Mouse (Mus musculus) limb, embryonic 12.5 days (tissue): ENCODE measurements at regions not wholly inside any gene's neighbourhood (a gene's known extent, or its start where the extent isn't known, plus 50 kb on each side); places are given as distances from the start of the nearest gene placed in this dataset.
"Not testable (repeated sequence)": the region's sequence is repeated elsewhere in the genome, so short reads cannot be mapped to it uniquely, and the experiment has no call there.

Source experiments
- ATAC-seq: fragments of 200-750 bp; cut with Nextera tagmentation; 2 replicates; pipeline ENCODE4 v1.8.0; 2017; ENCODE audit warnings: low read depth, moderate TSS enrichment; ENCODE audit not compliant: insufficient number of reproducible peaks, insufficient read depth, low FRiP score, low TSS enrichment
- H3K27ac ChIP-seq: fragments of 300-500 bp; sonication (generic); 2 replicates; pipeline ENCODE4 v1.5.1; 2016; ENCODE audit warnings: mild to moderate bottlenecking, moderate library complexity
- H3K27me3 ChIP-seq: fragments of 300-500 bp; sonication (generic); 2 replicates; pipeline ENCODE4 v1.6.1; 2016; ENCODE audit warnings: mild to moderate bottlenecking, moderate library complexity
- H3K36me3 ChIP-seq: fragments of 300-500 bp; sonication (generic); 2 replicates; pipeline ENCODE4 v1.6.1; 2016; ENCODE audit warnings: mild to moderate bottlenecking, moderate library complexity
- H3K4me1 ChIP-seq: fragments of 300-500 bp; sonication (generic); replicated peaks from 2 replicates; pipeline ENCODE4 v1.6.1; 2016
- H3K4me2 ChIP-seq: fragments of 300-500 bp; sonication (generic); 2 replicates; pipeline ENCODE4 v1.6.1; 2016; ENCODE audit warnings: mild to moderate bottlenecking, moderate library complexity
- H3K4me3 ChIP-seq: fragments of 300-500 bp; sonication (generic); replicated peaks from 2 replicates; pipeline ENCODE4 v1.5.1; 2016; ENCODE audit warnings: mild to moderate bottlenecking
- H3K9ac ChIP-seq: fragments of 300-500 bp; sonication (generic); replicated peaks from 2 replicates; pipeline ENCODE4 v1.6.1; 2016; ENCODE audit warnings: mild to moderate bottlenecking, moderate library complexity
- H3K9me3 ChIP-seq: fragments of 300-500 bp; sonication (generic); 2 replicates; pipeline ENCODE4 v1.6.1; 2016; ENCODE audit warnings: mild to moderate bottlenecking, moderate library complexity
- WGBS: fragments of 180-500 bp; shearing (Covaris S2); methylation state at CpG from one replicate; pipeline ENCODE4 v1.1.7; 2016; 5-methylcytosine and 5-hydroxymethylcytosine counted together

- H3K4me1 ChIP-seq, H3K4me3 ChIP-seq, H3K4me2 ChIP-seq, H3K9me3 ChIP-seq, ATAC-seq, H3K9ac ChIP-seq, H3K27ac ChIP-seq, H3K36me3 ChIP-seq, H3K27me3 ChIP-seq: not testable (repeated sequence)
Observed at GRCm38 (mm10) chr6:67954570-67954969, 419.0 kb upstream of the Tacstd2 start.

- ATAC-seq, H3K4me1 ChIP-seq, H3K9ac ChIP-seq, H3K9me3 ChIP-seq, H3K36me3 ChIP-seq, H3K27ac ChIP-seq, H3K27me3 ChIP-seq, H3K4me3 ChIP-seq, H3K4me2 ChIP-seq: not testable (repeated sequence)
- 20% methylated on average over 8 of the region's 8 CpGs for WGBS
Observed at GRCm38 (mm10) chr6:67931499-67931898, 395.9 kb upstream of the Tacstd2 start.

- no peaks in the 10 kb centered on the region for H3K4me1 ChIP-seq
- H3K4me3 ChIP-seq: no peak overlapping the region
- no peak overlapping the region for H3K4me2 ChIP-seq
- ATAC-seq: no peak
- no peak overlapping the region for H3K27ac ChIP-seq
- no peaks in the 10 kb centered on the region for H3K27me3 ChIP-seq
- no peaks in the 10 kb centered on the region for H3K36me3 ChIP-seq
- H3K9me3 ChIP-seq: no peaks in the 10 kb centered on the region
- no peak overlapping the region for H3K9ac ChIP-seq
Observed at GRCm38 (mm10) chr6:67922537-67922936, 386.9 kb upstream of the Tacstd2 start.

- H3K9ac ChIP-seq: no peak overlapping the region
- no peaks in the 10 kb centered on the region for H3K36me3 ChIP-seq
- no peak overlapping the region for H3K4me3 ChIP-seq
- H3K4me1 ChIP-seq: no peaks in the 10 kb centered on the region
- ATAC-seq: no peak
- H3K27me3 ChIP-seq: no peaks in the 10 kb centered on the region
- no peaks in the 10 kb centered on the region for H3K9me3 ChIP-seq
- H3K4me2 ChIP-seq: no peak overlapping the region
- WGBS: 71% methylated on average over 2 of the region's 2 CpGs
- no peak overlapping the region for H3K27ac ChIP-seq
Observed at GRCm38 (mm10) chr6:67913903-67914302, 378.3 kb upstream of the Tacstd2 start.

- 74% methylated on average over 3 of the region's 3 CpGs for WGBS
Observed at GRCm38 (mm10) chr6:67913309-67913708, 377.7 kb upstream of the Tacstd2 start.

GRCm38 (mm10) chr6:67896495-67896894, 360.9 kb upstream of the Tacstd2 start:
- Histone ChIP-seq H3K4me3 (no peak overlapping the region), H3K4me2 (no peak overlapping the region), H3K27ac (no peak overlapping the region), H3K9ac (no peak overlapping the region), H3K9me3 (no peaks in the 10 kb centered on the region), H3K27me3 (no peaks in the 10 kb centered on the region), H3K4me1 (no peaks in the 10 kb centered on the region), H3K36me3 (no peaks in the 10 kb centered on the region)
- WGBS: 74% methylated on average over 3 of the region's 3 CpGs
- ATAC-seq: no peak

More at GRCm38 (mm10) chr6:67913309-67913708, 377.7 kb upstream of the Tacstd2 start:
- H3K4me1 ChIP-seq: no peaks in the 10 kb centered on the region
- ATAC-seq: no peak
- no peak overlapping the region for H3K27ac ChIP-seq
- H3K36me3 ChIP-seq: no peaks in the 10 kb centered on the region
- no peaks in the 10 kb centered on the region for H3K9me3 ChIP-seq
- H3K4me3 ChIP-seq: no peak overlapping the region
- no peak overlapping the region for H3K4me2 ChIP-seq
- H3K9ac ChIP-seq: no peak overlapping the region
- no peaks in the 10 kb centered on the region for H3K27me3 ChIP-seq

- Histone ChIP-seq H3K27ac (no peak overlapping the region), H3K9ac (no peak overlapping the region), H3K36me3 (no peaks in the 10 kb centered on the region), H3K4me2 (no peak overlapping the region), H3K4me3 (no peak overlapping the region), H3K27me3 (no peaks in the 10 kb centered on the region), H3K9me3 (no peaks in the 10 kb centered on the region), H3K4me1 (no peaks in the 10 kb centered on the region)
- no peak for ATAC-seq
- WGBS: 88% methylated on average over 2 of the region's 2 CpGs
Observed at GRCm38 (mm10) chr6:67895858-67896257, 360.3 kb upstream of the Tacstd2 start.

GRCm38 (mm10) chr6:67887586-67887985, 352.0 kb upstream of the Tacstd2 start:
- no peak overlapping the region for H3K9ac ChIP-seq
- no peaks in the 10 kb centered on the region for H3K4me1 ChIP-seq
- WGBS: 73% methylated on average over 2 of the region's 2 CpGs
- H3K27me3 ChIP-seq: no peaks in the 10 kb centered on the region
- no peak overlapping the region for H3K27ac ChIP-seq
- H3K4me3 ChIP-seq: no peak overlapping the region
- H3K36me3 ChIP-seq: no peaks in the 10 kb centered on the region
- H3K4me2 ChIP-seq: no peak overlapping the region
- H3K9me3 ChIP-seq: no peaks in the 10 kb centered on the region
- no peak for ATAC-seq

- Histone ChIP-seq H3K4me2 (no peak overlapping the region), H3K4me1 (no peaks in the 10 kb centered on the region), H3K27ac (no peak overlapping the region), H3K36me3 (no peaks in the 10 kb centered on the region), H3K4me3 (no peak overlapping the region), H3K9ac (no peak overlapping the region), H3K9me3 (no peaks in the 10 kb centered on the region), H3K27me3 (no peaks in the 10 kb centered on the region)
- no peak for ATAC-seq
- 89% methylated on average over 5 of the region's 5 CpGs for WGBS
Observed at GRCm38 (mm10) chr6:67884893-67885292, 349.3 kb upstream of the Tacstd2 start.

GRCm38 (mm10) chr6:67881476-67881875, 345.9 kb upstream of the Tacstd2 start:
- H3K36me3 ChIP-seq, H3K4me1 ChIP-seq, H3K27ac ChIP-seq, H3K27me3 ChIP-seq, H3K4me2 ChIP-seq, H3K4me3 ChIP-seq, H3K9ac ChIP-seq, H3K9me3 ChIP-seq, ATAC-seq: not testable (repeated sequence)
- 90% methylated on average over 5 of the region's 5 CpGs for WGBS

- not testable (repeated sequence) for ATAC-seq, H3K4me3 ChIP-seq, H3K27me3 ChIP-seq, H3K36me3 ChIP-seq, H3K4me1 ChIP-seq, H3K9me3 ChIP-seq, H3K4me2 ChIP-seq, H3K9ac ChIP-seq, H3K27ac ChIP-seq
- 33% methylated on average over 1 of the region's 1 CpGs for WGBS
Observed at GRCm38 (mm10) chr6:67857945-67858344, 322.3 kb upstream of the Tacstd2 start.

GRCm38 (mm10) chr6:67839486-67839885, 303.9 kb upstream of the Tacstd2 start:
- not testable (repeated sequence) for H3K4me2 ChIP-seq, H3K9ac ChIP-seq, H3K27me3 ChIP-seq, H3K4me3 ChIP-seq, H3K27ac ChIP-seq, H3K9me3 ChIP-seq, H3K36me3 ChIP-seq, ATAC-seq, H3K4me1 ChIP-seq
- 77% methylated on average over 1 of the region's 1 CpGs for WGBS
